Mouse (Mus musculus) adrenal gland, postnatal 25 days (tissue): ENCODE measurements at regions not wholly inside any gene's neighbourhood (a gene's known extent, or its start where the extent isn't known, plus 50 kb on each side); places are given as distances from the start of the nearest gene placed in this dataset.

Source experiments
- DNase-seq: peaks from one replicate; pipeline ENCODE4 v3.0.0; 2021; ENCODE audit warnings: mixed read lengths

GRCm38 (mm10) chr8:26815020-26815584 lies 162.0 kb upstream of the Zfp703 start:
- no peak for DNase-seq

DNA sequence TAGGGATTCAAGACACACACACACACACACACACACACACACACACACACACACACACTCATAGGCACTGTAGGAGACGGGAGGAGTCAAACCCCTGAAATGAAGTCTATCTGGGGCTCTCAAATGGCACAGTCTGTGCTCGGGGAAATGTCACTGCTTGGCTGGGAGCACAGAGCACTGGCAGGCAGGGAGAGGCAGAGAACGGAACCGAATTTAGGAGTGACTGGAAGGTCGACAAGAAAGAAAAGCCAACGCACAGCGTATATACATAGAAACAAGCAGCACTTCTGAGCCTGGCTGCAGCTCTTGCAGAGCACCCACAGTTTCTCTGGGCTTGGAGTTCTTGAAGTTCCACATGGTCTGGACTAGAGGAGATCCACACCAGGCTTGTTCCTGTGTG lies 160.1 kb upstream of the Zfp703 start:
- DNase-seq, result no peak

DNA sequence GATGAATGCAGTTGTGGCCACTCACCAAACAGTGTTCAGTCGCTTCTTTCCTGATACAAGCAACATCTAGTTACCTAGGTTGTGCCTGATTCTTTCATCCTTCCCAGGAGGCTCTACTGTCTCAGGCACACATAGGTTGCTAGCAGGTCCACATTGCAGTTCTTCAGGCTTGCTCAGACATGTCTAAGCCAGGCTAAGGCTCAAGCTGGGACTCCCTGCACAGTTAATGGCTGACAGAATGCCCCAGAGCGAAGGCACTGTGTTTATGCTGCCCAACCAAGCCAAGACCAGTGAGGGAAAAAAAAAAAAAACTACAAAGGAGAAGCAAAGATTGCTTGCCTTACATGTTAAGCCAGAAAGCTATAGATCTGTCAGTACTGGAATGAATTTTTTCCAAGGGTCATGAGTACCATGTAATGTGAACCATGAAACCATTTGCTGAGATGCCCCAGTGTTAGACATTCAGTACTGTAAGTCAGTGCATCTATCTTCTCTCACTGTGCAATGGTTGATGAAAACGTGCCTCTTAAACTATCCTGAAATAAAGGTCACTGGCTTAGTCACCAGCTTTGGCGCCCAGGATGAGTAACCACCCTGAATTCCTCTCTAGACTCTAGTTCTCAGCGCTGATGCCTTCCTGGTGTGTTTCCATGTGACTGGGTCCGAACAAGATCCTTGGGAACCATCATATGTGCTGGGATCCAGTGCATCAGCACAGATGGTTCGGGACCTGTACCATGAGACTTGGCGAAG lies 152.8 kb upstream of the Zfp703 start:
- DNase-seq, result peak; percentile 47

DNA sequence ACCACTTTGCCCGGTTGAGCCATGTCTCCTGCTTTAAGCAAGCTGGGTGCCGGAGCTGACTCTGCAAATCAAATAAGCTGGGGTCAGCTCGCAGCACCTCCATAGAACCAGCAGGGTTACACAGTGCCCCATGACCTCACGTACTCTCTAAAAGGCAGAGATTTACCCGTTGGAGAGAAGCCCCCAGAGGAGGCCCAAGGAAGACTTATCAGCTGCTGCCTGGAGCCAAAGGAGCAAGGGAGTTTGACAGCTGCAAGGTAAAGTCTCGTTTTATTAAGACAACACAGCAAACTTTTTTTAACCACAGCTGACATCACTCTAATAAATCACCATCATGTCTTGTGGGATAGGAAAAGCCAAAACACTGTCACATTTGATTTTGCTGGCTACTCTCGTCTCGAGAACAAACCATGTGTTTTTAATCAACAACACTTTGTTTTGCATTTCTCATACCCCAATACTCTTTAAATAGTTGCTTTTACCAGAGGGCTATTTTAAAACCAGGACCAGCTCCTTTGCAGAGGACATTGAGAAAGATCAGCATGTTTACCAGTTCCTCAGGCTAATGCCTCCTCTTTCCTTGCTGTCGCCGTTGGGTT lies 148.7 kb upstream of the Zfp703 start:
- DNase-seq, result no peak

DNA sequence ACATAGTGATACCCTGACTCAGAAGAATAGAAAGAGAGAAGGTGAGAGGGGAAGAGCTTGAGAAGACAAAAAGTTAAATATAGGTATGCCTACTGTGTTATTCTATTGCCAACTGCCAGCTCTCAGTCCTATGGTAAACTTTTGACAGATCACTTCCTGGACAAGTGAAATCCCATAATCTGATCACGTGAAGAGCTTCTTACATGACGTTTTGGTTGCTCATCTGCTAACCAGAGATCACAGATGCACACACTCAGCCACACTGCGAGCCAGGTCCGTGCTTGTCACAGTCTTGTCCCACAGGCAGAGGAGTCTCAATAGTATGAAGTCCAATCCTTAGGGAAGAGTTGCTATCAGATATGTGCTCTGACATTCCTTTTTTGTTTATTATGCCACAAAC lies 147.8 kb upstream of the Zfp703 start:
- DNase-seq, result no peak

- DNase-seq, result no peak
These were observed 146.0 kb upstream of the Zfp703 start for GRCm38 (mm10) chr8:26831148-26831547.

DNA sequence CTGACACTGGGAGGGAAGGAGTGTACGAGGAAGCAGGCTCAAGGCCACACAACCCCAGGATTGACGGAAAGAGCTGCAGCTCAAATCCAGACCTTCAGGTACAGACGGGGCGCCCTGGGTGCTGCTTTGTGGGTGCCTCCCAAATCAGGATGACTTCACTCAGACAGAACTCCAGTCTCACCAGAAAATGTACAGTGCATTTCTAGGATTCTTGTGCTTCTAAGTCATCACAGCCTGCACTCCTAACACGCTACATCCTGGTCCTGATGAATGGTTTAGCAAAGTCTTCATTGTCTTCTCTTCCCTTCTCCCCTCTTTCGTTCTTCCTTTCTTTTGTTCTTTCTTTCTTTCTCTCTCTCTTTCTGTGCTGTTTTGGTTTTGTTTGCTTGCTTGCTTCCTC lies 145.3 kb upstream of the Zfp703 start:
- DNase-seq, result no peak

DNA sequence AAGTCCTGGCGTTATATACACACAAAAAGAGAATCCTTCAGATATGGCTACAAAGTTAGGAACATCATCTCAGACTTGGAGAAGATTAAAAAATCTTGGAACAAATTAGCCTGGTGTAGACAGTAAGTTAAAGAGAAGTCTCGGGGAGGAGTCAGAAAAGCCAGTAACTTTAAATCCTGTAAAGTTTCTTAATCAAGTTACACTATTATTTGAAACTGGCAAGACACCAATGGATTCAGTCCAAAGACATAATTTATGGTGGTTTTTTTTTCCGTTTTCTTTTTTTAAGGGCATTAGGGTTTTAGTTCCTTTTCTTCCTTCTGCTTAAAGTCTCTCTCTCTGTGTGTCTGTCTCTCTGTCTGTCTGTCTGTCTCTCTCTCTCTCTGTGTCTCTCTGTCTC lies 144.6 kb upstream of the Zfp703 start:
- DNase-seq, result no peak

GRCm38 (mm10) chr8:26833297-26833696 lies 143.8 kb upstream of the Zfp703 start:
- DNase-seq, result peak; percentile 88

- DNase-seq, result no peak
These were observed 143.3 kb upstream of the Zfp703 start for GRCm38 (mm10) chr8:26833784-26834183.

DNA sequence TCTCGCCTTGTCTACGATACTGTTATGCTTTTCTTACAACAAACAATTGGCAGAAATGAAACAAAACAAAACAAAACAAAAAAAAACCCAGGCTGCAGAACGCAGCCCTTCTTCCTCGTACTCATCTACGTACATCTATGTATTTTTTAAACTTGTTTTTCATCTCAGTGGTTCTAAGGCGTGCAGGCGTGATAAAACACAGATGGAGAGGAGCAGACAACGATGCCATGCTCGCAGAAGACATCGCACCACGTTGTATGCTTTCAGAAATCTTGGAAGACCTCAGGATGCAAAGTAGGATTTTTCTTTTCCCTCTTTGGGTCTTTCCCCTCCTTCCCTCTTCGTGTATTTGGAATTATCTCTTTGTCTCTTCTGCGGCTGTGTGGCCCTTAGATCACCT lies 142.5 kb upstream of the Zfp703 start:
- DNase-seq, result no peak

DNA sequence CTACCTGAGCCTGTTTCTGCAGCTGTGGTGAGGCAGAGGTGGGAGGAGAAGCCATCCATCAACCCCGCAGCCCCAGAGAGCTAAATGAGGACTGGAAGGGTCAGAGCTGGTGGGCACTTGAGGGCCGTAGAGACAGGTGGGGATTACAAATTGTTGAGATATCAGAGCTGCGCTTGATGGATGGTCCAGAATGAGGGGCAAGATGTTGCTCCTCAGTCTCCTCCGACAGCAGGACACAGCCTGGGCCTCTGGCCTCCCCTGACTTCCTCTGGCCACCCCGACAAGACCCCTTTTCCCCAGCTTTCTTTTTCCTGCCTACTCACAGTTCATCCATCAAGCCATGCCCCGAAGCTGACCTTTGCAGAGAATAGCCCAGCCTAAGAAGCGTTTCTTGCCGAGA lies 142.0 kb upstream of the Zfp703 start:
- DNase-seq, result no peak

DNA sequence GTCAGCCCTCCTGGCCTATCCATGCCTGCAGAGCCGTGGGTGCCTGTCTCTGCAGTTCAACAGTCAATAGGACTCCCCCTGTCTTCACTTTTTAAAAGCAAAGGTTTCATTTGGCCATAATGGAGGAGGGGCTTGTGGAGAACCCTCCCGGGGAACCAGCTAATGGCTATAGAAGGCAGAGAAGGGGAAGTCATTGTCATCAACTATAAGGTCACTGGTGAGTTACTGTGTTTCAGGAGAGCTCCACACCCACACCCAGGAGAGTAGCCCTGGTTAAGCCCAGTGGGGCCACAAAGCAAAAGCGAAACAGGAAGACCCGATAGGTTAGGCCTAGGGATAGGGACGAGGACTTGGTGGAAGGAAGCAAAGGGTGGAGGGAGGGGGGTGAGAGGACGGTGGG lies 141.5 kb upstream of the Zfp703 start:
- DNase-seq, result no peak

- DNase-seq, result no peak
These were observed 140.6 kb upstream of the Zfp703 start for GRCm38 (mm10) chr8:26836552-26836951.

DNA sequence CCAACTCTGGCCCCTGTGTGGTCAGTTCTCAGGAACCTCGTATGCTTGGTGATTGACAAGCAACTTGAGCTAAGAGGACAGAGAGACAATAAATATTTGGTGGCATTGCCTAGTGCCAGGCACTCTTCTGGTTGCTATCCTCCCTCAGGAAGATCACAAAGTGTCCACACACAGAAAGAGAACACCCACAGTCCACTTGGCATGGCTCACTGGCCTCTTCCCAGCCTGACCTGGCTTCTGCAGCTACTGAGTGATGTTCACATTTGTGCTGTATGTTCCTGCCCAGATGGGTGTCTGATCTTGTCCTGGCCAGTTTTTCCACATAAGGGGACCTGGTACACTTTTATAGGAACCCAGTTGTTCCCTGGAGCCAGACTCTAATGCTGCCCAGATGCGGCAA lies 136.8 kb upstream of the Zfp703 start:
- DNase-seq, result no peak

GRCm38 (mm10) chr8:26840745-26841680 lies 136.1 kb upstream of the Zfp703 start:
- no peak for DNase-seq

DNA sequence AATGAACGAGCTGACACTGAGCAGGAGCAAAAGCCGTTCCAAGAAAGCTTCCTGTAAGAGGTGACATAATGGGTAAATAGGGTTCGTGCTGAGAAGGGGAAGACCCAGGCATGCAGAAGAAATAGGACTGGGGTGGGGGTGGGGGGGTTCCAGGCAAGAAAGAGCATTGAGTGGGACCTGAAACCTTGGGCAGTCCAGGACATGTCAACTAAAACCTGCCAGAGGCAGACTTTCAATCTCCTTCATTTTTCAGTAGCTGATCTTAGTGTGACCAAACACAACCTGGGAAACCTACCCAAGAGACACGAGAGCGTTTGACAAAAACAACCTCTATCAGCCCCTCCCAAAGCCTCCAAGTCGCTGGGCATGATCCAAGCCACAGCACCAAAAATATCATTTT lies 133.4 kb upstream of the Zfp703 start:
- no peak for DNase-seq

GRCm38 (mm10) chr8:26844132-26844808 lies 132.9 kb upstream of the Zfp703 start:
- no peak for DNase-seq

GRCm38 (mm10) chr8:26844809-26845143 lies 132.3 kb upstream of the Zfp703 start:
- no peak for DNase-seq

GRCm38 (mm10) chr8:26845481-26846194 lies 131.5 kb upstream of the Zfp703 start:
- peak; percentile 63 for DNase-seq

DNA sequence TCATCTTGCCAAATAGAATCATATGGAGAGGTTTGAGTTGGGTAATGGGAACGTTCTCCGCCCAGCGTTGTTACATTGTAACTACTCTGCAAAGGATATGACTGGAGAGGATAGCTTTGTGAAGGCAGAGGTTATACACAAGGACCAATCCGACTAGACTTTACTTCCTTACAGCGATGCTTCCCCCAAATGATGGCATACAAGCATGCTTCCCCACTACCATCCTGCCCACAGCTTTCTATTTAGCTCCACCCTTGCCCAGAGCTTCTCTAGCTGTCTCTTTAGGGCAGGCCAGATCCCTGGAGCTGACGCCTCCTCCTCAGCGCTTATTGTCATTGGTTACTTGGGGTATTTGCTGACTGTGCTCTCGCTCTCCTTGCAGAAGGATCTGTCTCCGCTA lies 130.1 kb upstream of the Zfp703 start:
- DNase-seq, result no peak
